Mouse (Mus musculus) C2C12 (cell line): Measurements from ENCODE around the gene Tacc2.

Experiments
- CTCF ChIP-seq: IDR thresholded peaks from one replicate; pipeline ENCODE4 v1.5.1; 2011; ENCODE audit not compliant: control insufficient read depth, insufficient read depth, insufficient read length
- MAX ChIP-seq: IDR thresholded peaks from one replicate; pipeline ENCODE4 v1.6.1; 2011; ENCODE audit warnings: mild to moderate bottlenecking, control low read depth
- MYOD1 ChIP-seq: IDR thresholded peaks from one replicate; pipeline ENCODE4 v1.6.1; 2011; ENCODE audit warnings: low read depth; ENCODE audit not compliant: control insufficient read depth, insufficient read length
- MYOG ChIP-seq: IDR thresholded peaks from one replicate; pipeline ENCODE4 v1.6.1; 2011; ENCODE audit not compliant: control insufficient read depth, insufficient read length; ENCODE audit errors: extremely low read depth
- USF1 ChIP-seq: IDR thresholded peaks from one replicate; pipeline ENCODE4 v1.6.1; 2011; ENCODE audit warnings: low read depth, mild to moderate bottlenecking, control low read depth, moderate library complexity

DNA sequence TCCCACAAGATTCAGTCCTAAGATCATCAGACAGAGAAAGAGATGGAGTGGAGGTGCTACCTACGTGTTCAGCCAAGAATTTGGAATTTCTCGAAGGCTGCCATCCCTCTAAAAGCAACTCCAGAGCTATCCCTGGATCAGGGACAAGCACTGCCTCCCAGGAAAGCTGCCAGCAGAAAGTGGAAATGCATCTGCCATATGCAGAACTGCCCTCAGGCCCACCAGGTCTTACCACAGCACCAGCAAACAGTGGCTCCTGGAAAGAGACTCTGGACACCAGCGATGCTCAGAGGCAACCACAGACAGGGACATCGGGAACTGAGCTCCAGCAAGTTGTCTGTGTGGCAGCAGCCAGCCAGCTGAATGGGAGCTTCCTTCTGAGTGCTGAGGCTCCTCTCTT lies 45.1 kb downstream of the Tacc2 start:
- TF ChIP-seq MAX = no peak
- no peak for TF ChIP-seq CTCF
- no peak for TF ChIP-seq USF1
- TF ChIP-seq MYOG = no peak
- TF ChIP-seq MYOD1 = no peak
